Mouse (Mus musculus): ENCODE measurements around the gene 1700030J22Rik.

Gene 1700030J22Rik

GRCm38 (mm10) chr8:116952428-116952827, 26.3 kb downstream of the 1700030J22Rik start:
- DNase-seq (ENCODE audit: extremely low read depth, low read depth, low spot score) = no peak

- no peak for DNase-seq (ENCODE audit: extremely low read depth, low read depth, low spot score)
Measured at GRCm38 (mm10) chr8:116951778-116952177, 27.0 kb downstream of the 1700030J22Rik start.

GRCm38 (mm10) chr8:116951369-116951768, 27.4 kb downstream of the 1700030J22Rik start:
- no peak for DNase-seq (ENCODE audit: extremely low read depth, low read depth, low spot score)

- DNase-seq (ENCODE audit: extremely low read depth, low read depth, low spot score) = no peak
Measured at GRCm38 (mm10) chr8:116947589-116947988, 31.2 kb downstream of the 1700030J22Rik start.

GRCm38 (mm10) chr8:116946851-116947250, 31.9 kb downstream of the 1700030J22Rik start:
- no peak for DNase-seq (ENCODE audit: extremely low read depth, low read depth, low spot score)

- no peak for DNase-seq (ENCODE audit: extremely low read depth, low read depth, low spot score)
Measured at GRCm38 (mm10) chr8:116946268-116946838, 32.4 kb downstream of the 1700030J22Rik start.

- DNase-seq (ENCODE audit: extremely low read depth, low read depth, low spot score) = no peak
Measured at GRCm38 (mm10) chr8:116945169-116945910, 33.4 kb downstream of the 1700030J22Rik start.

GRCm38 (mm10) chr8:116944385-116944696, 34.4 kb downstream of the 1700030J22Rik start:
- no peak for DNase-seq (ENCODE audit: extremely low read depth, low read depth, low spot score)

GRCm38 (mm10) chr8:116943555-116944384, 35.0 kb downstream of the 1700030J22Rik start:
- DNase-seq (ENCODE audit: extremely low read depth, low read depth, low spot score) = no peak

GRCm38 (mm10) chr8:116943161-116943554, 35.6 kb downstream of the 1700030J22Rik start, which contains the start of gene Atmin:
Gene Atmin, plus strand, starts transcription at chr8:116943393.
- no peak for DNase-seq (ENCODE audit: extremely low read depth, low read depth, low spot score)

- DNase-seq (ENCODE audit: extremely low read depth, low read depth, low spot score) = no peak
Measured at GRCm38 (mm10) chr8:116942284-116943058, 36.3 kb downstream of the 1700030J22Rik start.

- DNase-seq (ENCODE audit: extremely low read depth, low read depth, low spot score) = no peak
Measured at GRCm38 (mm10) chr8:116935506-116935905, 43.3 kb downstream of the 1700030J22Rik start.

- DNase-seq (ENCODE audit: extremely low read depth, low read depth, low spot score) = no peak
Measured at GRCm38 (mm10) chr8:116934976-116935375, 43.8 kb downstream of the 1700030J22Rik start.

GRCm38 (mm10) chr8:116928588-116928987, 50.2 kb downstream of the 1700030J22Rik start:
- DNase-seq (ENCODE audit: extremely low read depth, low read depth, low spot score) = no peak

GRCm38 (mm10) chr8:116927880-116928279, 50.9 kb downstream of the 1700030J22Rik start:
- DNase-seq (ENCODE audit: extremely low read depth, low read depth, low spot score) = no peak

GRCm38 (mm10) chr8:116923526-116923925, 55.2 kb downstream of the 1700030J22Rik start:
- no peak for DNase-seq (ENCODE audit: extremely low read depth, low read depth, low spot score)

GRCm38 (mm10) chr8:116922060-116922757, 56.5 kb downstream of the 1700030J22Rik start:
- DNase-seq (ENCODE audit: extremely low read depth, low read depth, low spot score) = no peak

GRCm38 (mm10) chr8:116921337-116922059, 57.3 kb downstream of the 1700030J22Rik start, which contains the start of the genes Cmc2 and Cenpn:
Gene Cmc2, minus strand, starts transcription at chr8:116921455.
Gene Cenpn, plus strand, starts transcription at chr8:116921730.
- peak; percentile 50 for DNase-seq (ENCODE audit: extremely low read depth, low read depth, low spot score)

GRCm38 (mm10) chr8:116921005-116921336, 57.8 kb downstream of the 1700030J22Rik start:
- DNase-seq (ENCODE audit: extremely low read depth, low read depth, low spot score) = no peak
